Mouse (Mus musculus) adrenal gland, adult 8-10 months (tissue): Measurements from ENCODE around the gene Ppp4r3a. TPM values are rescaled to one million over a fixed set of nuclear protein-coding genes. Genes with fewer than 3 reads are reported as not detected.

Experiments
- DNase-seq: peaks from one replicate; pipeline ENCODE4 v3.0.0; 2022
- microRNA-seq, 2 experiments: library from miRNA; unstranded; fragments of <30 nt; microRNA quantifications; one replicate each; pipeline ENCODE4 v1.2.0; 2022
- total RNA-seq, 4 experiments: library from RNA; stranded (reverse); gene quantifications; 2 replicates each; pipeline ENCODE4 v1.2.4; 2022

Ppp4r3a gene
- total RNA-seq, 4 experiments from 2014 or later: 49.5 to 59.5 (median 49.9) TPM

- DNase-seq: no peak
Measured at GRCm38 (mm10) chr12:100991119-100991518, 92.4 kb downstream of the Ppp4r3a start.

- DNase-seq: no peak
Measured at GRCm38 (mm10) chr12:100990291-100990690, 93.2 kb downstream of the Ppp4r3a start.

GRCm38 (mm10) chr12:100989780-100990288 lies 93.7 kb downstream of the Ppp4r3a start:
- no peak for DNase-seq

Small RNA genes within 50 kb of the gene (microRNA-seq; reads per million reads assigned to microRNA genes)
- 0 reads per million in 2 experiments for gene Mir1190

Other genes with a start within 250 kb of the Ppp4r3a start
- gene Gpr68, start 175.5 kb downstream of the Ppp4r3a start, total RNA-seq: 1 to 10 TPM; 1.3 to 4.4 (median 2.1) TPM
- 1 to 10 TPM; 1.4 to 4.0 (median 2.7) TPM for gene Ccdc88c, start 54.6 kb downstream of the Ppp4r3a start, total RNA-seq